Mouse (Mus musculus): ENCODE data around the gene Olfr788.

The Olfr788 gene

DNA sequence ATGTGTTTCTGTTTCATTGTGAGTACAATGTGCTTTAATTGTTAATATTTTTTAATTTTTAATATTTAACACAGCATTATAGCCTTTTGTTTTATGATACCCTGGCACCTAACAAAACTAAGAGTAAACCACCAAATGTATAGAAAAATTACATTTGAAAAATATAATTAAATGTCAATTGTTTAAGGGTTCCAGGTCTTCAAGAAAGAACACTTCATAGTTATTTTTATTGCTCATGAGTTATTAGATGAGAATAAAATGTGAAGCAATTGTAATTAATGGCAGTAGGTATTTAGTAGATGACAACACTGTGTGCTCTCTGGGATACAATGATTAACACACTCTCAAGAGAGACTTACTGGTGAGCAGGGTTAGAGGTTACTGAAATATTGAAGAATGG, at the start of gene Olfr788:
Olfr788 (plus strand) TSS at position 301 of the 400 bp plus-strand sequence.
- DNase-seq: no peak

DNA sequence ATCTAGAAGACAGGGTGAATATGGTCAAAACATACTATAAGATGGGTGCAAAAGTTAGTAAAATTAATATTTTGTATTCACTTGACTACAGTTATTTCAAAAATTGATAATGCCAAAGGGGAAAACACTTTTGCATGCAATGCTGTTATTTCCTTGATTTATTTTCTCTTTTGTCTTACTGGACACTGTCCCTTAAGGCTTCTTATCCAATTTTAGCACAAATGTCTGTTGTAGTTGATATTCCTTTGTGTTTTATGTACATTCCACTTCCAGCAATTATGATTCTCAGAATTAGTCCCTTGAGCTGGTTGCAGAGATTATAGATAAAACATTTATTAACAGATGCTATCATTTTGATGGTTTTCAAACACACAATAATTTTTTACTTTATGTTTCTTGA, 43.8 kb upstream of the Olfr788 start, which contains the start of gene Olfr786:
Olfr786 (plus strand) TSS at position 301 of the 400 bp plus-strand sequence.
- no peak for DNase-seq

DNA sequence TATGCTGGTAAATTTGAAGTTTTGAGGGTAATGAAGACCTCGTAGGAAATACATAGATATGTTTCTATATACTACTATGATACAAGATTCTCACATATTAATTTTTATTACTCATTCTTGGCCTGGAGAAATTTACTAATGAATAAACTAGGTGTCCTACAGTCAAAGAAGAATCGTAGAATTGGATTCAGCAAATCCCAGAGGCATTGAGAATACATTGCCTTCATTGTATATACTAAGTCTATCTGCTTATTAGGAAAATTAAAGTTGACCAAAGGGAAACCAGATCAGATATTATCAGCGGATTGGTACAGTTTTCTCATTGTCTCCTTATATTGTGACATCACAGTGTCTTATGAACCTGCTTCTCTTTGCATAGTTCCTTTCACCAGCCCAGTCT, 9.2 kb upstream of the Olfr788 start, which contains the start of gene Olfr787:
Olfr787 (plus strand) TSS at position 301 of the 400 bp plus-strand sequence.
- DNase-seq: no peak

DNA sequence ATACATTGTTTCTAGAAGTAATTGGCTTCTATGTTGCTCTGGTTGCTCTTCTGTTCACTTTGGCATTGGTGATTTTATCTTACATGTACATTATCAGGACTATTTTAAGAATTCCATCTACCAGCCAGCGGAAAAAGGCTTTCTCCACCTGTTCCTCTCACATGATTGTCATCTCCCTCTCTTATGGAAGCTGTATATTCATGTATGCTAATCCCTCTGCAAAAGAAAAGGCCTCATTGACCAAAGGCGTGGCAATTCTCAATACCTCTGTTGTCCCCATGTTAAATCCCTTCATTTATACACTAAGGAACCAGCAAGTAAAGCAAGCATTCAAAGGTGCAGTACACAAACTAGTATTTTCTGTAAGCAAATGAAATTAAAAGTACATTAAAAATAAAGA, 2.5 kb downstream of the Olfr788 start:
- no peak for DNase-seq

DNA sequence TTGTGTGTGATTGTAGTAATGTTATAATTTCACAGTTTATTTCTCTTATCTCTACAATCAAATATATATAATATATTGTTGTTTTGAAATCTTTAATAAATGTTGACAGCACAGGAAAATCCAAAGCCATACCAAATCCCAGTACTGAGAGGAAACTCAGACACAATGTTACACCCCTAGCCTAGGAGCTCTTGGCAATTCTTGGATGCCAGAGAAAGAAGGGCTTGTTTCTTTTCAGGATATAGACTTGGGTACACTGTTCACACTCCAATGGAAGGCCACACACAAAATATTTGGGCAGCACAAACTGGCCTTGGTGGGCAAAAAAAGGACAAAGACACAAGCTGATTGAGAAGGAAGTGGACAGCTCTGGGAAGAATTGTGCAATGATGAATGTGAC, 2.9 kb downstream of the Olfr788 start:
- DNase-seq: no peak

DNA sequence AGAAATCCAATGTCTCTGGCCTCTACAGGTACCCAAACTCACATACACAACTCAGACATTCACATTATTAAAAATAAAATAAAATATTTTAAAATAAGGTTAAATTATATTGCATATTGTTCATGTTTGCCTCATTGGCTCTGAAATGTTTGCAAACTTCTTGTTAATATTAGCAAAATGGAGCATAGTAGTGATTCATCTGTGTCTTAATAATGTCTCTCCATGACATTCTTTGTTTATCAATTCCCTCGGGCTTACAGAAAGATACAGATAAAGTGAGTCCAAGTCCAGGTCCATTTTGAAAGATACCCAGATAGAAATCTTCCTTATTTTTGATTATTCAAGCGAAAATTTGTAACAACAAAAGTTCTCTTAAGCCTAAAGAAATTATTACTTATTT, 13.7 kb downstream of the Olfr788 start, which contains the start of gene Olfr789:
Olfr789 (plus strand) TSS at position 301 of the 400 bp plus-strand sequence.
- DNase-seq: no peak

DNA sequence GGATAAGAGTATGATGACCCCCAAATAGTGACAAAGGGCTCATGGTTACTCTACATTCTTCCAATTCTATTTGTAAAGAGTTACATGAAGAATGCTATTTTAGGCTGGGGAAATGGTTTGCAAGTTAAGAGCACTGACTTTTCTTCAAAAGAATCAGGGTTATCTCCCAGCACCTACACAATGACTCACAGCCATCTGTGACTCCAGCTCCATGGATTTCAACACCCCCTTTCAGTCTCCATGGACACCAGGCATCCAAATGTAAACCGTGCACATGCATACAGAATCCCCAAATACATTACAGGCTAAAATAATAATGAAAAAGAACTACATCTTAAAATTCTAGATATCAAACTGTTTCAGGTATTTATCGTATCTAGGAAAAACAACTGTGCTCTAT, 19.3 kb downstream of the Olfr788 start:
- DNase-seq: no peak

DNA sequence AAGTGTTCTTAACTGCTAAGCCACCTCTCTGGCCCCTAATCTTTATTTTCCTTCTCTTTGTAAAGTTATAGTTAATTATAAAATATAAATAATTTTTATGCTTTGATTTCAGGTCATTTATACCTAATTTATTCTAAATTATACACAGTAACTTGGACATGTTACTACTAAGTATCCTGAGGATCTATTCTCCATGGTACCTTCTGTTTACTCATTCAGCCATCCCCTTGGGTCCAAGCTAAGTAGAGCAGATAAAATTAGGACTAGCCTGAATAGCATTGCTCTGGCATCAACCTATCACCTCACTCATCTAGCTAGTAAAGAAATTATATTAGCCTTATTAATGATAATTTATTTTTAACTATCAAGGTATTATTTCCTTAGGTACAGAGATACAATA, 27.4 kb downstream of the Olfr788 start, which contains the start of gene Olfr790:
Olfr790 (plus strand) TSS at position 301 of the 400 bp plus-strand sequence.
- DNase-seq: no peak

DNA sequence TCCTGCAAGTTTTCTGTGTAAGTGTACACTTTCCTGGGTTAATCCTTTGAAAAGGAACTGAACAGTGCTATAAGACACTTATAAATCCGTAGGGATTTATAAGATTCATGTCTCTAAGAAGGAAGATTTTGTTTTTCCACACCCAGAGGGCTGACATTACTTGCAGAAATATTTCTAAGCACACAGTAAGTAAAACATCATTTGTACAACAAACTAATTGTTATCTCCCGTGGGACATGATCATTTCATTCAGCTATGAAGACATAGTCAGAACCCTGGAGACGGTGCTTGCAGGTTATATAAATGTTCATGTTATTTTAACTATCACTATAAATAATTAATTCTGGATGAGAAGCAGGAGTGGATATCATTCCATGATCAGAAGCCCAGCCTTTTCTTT, 50.7 kb downstream of the Olfr788 start, which contains the start of gene Olfr791:
Olfr791 (plus strand) TSS at position 301 of the 400 bp plus-strand sequence.
- no peak for DNase-seq
